Mouse (Mus musculus) layer of hippocampus, postnatal 14 days (tissue): Measurements from ENCODE around the gene Memo1. TPM values are rescaled to one million over a fixed set of nuclear protein-coding genes. Genes with fewer than 3 reads are reported as not detected.
"Not testable (repeated sequence)": the region's sequence is repeated elsewhere in the genome, so short reads cannot be mapped to it uniquely, and the experiment has no call there.

Experiments used
- DNase-seq, 2 experiments: peaks; one replicate each; pipeline ENCODE4 v3.0.0; 2021 to 2022; ENCODE audit warnings: low spot score in 2 of 2, mixed read lengths in 1 of 2
- total RNA-seq, 2 experiments: library from RNA; stranded (reverse); gene quantifications; 2 replicates each; pipeline ENCODE4 v1.2.3; 2021

Memo1 gene
- total RNA-seq, 2 experiments from 2014 or later: 62.0 to 63.5 TPM

- no peak for DNase-seq
These were observed 30.2 kb downstream of the Memo1 start for GRCm38 (mm10) chr17:74265156-74265505.

DNA sequence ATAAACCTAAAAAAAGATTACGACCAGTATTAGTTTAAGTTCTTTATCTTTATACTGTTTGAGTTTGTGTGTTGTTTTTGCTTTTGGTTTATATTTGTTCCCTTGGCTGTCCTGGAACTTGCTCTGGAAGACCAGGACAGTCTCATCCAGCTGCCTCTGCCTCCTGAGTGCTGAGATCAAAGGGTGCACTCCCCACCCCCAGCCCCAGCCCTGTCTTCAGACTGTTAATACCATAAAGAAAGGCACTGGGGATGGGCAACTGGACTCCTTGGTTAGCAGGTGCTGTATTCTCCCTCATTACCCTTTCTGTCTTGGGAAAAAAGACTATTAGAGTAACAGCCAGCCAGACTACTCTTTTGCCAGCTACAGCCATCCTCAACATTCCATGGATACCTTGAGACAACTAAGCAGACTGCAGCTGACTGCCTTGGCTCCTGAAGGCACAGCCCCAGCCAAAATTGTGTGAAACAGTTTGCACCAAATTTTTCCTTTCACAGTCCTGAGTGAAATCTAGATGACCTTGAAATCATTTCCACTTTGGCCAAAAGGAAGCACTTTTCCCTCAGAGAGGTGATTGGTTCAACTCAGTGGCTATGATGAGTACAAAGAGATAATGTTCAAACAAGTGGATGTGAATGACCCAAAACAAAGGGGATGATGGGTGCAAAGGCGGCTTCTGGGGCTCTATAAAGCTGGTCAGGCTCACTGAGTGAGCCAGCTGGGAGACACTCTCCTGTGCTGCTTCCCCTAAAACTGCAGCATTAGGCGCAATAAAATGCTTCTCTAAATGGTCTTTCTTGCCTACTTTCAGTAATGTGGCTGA, 30.8 kb downstream of the Memo1 start:
- DNase-seq: no peak

GRCm38 (mm10) chr17:74262415-74262814, 32.9 kb downstream of the Memo1 start:
- DNase-seq: no peak

GRCm38 (mm10) chr17:74245284-74245683, 50.0 kb downstream of the Memo1 start:
- no peak for DNase-seq

GRCm38 (mm10) chr17:74242788-74243187, 52.5 kb downstream of the Memo1 start:
- DNase-seq: no peak

GRCm38 (mm10) chr17:74240322-74240721, 55.0 kb downstream of the Memo1 start:
- DNase-seq: no peak

GRCm38 (mm10) chr17:74228131-74228759, 67.1 kb downstream of the Memo1 start:
- no peak for DNase-seq

- no peak for DNase-seq
These were observed 78.0 kb downstream of the Memo1 start for GRCm38 (mm10) chr17:74217304-74217703.

- not testable (repeated sequence) for DNase-seq
These were observed 82.3 kb downstream of the Memo1 start for GRCm38 (mm10) chr17:74212831-74213524.

DNA sequence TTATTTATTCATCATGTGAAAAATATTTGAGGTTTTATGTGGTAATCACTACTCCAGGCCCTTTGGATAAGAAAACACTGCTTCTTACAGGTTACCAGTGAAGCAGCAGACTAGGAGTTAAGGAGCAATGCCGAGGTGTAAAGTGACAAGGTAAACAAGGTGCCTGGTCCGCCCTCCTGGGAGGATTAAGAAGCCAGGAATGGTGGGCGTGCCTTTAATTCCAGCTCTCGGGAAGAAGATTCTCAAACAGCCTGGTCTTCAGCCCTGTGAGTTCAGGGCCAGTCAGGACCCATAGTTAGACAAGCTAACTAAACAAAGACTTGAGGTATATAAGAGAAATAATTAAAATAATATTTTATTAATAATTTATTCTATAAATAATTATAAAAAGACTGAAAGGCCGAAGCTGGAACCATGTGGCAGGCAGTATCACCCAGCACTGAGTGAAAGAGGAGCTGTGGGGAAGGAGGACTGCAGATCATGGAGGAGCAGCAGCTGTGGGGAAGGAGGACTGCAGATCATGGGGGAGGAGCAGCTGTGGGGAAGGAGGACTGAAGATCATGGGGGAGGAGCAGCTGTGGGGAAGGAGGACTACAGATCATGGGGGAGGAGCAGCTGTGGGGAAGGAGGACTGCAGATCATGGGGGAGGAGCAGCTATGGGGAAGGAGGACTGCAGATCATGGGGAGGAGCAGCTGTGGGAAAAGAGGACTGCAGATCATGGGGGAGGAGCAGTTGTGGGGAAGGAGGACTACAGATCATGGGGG, 86.0 kb downstream of the Memo1 start:
- no peak for DNase-seq

DNA sequence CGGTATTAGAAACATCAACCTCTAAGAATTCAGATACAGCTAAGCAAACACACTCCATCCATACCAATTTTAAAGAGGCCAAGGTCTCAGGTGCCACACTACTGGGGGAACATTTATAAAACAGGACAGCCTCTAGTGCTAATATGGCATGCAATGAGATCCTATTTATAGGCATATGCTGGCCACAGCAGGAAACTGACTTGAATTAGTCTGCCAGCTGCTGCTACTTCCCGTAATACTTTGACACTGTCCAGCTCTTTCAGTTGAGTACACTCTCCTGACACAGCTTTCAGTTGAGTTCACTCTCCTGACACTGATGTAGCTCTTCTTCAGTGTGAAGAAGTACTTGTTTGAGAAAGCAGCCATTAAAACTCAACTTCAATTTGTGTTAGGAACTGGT, 99.4 kb downstream of the Memo1 start:
- no peak for DNase-seq

- DNase-seq: no peak
These were observed 100.6 kb downstream of the Memo1 start for GRCm38 (mm10) chr17:74194755-74195154.

DNA sequence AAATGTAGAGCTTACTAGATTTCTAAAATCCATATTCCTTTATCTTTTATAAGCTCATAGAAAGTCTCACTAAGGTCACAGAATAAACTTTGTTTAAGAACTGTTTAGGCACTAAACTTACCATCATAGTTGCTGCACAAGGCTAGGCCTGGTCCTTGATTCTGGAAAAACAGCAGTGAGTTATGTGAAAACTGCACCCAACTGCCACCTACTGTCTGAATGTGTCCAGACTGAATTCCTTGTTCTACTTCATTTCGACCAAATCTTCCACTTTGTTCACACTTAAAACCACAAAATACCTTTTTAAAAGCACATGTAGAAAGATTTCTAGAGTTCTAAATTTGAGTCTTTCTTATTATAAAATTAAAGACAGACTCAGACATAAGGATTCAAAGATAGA, 101.9 kb downstream of the Memo1 start:
- DNase-seq: no peak

DNA sequence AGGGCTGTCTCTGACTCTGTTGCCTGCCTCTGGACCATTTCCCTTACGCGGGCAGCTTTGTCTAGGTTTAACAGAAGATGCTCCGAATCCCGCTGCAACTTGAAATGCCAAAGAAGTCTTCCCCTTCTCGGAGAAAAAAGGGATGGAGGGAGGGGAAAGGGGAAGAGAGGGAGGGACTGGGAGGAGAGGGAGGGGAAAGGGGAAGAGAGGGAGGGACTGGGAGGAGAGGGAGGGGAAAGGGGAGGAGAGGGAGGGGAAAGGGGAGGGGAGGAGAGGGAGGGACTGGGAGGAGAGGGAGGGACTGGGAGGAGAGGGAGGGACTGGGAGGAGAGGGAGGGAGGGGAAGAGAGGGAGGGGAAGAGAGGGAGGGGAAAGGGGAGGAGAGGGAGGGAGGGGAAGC, 103.9 kb downstream of the Memo1 start:
- DNase-seq: no peak

GRCm38 (mm10) chr17:74186197-74186596, 109.1 kb downstream of the Memo1 start:
- DNase-seq: no peak

DNA sequence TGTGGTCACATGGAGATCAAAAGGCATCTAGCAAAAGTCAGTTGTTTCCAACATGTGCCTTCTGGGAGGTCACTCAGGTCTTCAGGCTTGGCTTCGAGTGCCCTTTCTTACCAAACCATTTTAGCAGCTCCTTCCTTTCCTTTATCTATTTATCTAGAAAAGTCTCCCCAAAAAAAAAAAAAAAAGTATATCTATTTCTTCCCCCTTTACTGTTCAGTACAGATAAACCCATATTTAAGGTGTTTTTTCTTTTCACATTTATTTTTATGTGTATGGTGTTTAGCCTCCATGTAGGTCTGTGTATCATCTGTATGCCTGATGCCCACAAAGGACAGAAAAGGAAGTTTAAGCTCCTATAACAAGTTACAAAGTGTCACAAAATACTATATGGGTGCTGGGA, 110.6 kb downstream of the Memo1 start:
- DNase-seq: no peak

GRCm38 (mm10) chr17:74180889-74181288, 114.4 kb downstream of the Memo1 start:
- no peak for DNase-seq

GRCm38 (mm10) chr17:74179640-74180039, 115.7 kb downstream of the Memo1 start:
- not testable (repeated sequence) for DNase-seq

- no peak for DNase-seq
These were observed 121.6 kb downstream of the Memo1 start for GRCm38 (mm10) chr17:74173726-74174125.

GRCm38 (mm10) chr17:74172834-74173233, 122.5 kb downstream of the Memo1 start:
- DNase-seq: no peak

DNA sequence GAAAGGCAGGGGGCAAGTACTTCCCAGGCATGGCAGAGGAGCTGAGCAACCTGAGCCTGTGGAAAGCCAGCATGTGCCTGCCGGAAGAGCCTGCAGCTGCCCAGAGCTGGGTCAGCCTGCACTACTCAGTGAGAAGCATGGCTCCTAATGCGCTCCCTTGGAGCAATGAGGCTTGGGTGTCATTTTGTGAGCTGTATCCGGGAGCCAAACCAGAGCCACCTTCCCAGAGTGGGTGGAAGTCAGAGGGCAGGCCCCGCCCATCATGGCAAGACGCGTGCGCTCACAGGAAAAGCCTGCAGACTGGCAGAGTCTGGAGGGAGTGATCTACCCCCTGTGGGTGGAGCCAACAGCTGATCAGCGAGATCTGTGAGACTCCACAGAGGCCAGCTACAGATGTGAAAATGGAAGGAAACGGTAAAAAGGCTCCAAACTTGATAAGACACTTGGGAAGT, 135.9 kb downstream of the Memo1 start:
- DNase-seq: no peak
